Mouse (Mus musculus): Measurements from ENCODE around the gene Myof. TPM values are rescaled to one million over a fixed set of nuclear protein-coding genes. Genes with fewer than 3 reads are reported as not detected.

The Myof gene
- 60.6 and 67.7 TPM in 2 replicates for polyA plus RNA-seq (2015; fragmentation: Nextera tagmentation; extraction: Ambion mirVana)

DNA sequence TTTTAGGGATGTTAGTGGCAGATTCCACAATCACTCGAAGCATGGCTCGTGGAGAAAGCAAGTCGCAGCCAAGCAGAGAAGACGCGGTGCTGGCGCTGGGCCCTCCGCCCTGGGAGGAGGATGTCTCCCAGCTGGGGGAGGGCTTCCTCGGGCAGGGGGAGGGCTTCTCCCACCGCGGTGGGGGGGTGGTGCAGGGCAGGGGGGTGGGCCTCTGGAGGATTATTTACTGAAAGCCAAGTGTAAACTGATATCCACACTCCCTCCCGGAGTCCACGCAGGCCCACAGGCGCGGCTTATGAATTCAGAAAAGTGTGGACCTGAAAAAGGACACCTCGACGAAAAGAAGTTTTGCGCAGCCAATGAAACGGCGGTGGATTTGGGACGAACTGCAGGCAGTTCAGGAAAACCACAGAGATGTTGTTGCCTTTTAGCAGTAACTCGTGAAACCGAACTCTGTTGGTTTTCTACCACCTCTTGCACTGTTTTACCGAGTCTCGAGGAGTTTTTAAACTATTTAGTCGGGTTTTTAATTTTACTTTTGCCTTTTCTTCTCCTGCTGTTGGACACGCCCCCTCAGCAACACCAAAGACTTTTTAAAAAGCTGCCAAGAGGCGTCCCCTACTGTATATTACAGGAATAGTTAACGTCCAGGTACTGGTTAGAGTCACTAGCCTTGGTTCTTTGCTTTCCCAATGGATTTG, at the start of gene Myof:
Myof (minus strand) TSS at position 297 of the 701 bp plus-strand sequence.

DNA sequence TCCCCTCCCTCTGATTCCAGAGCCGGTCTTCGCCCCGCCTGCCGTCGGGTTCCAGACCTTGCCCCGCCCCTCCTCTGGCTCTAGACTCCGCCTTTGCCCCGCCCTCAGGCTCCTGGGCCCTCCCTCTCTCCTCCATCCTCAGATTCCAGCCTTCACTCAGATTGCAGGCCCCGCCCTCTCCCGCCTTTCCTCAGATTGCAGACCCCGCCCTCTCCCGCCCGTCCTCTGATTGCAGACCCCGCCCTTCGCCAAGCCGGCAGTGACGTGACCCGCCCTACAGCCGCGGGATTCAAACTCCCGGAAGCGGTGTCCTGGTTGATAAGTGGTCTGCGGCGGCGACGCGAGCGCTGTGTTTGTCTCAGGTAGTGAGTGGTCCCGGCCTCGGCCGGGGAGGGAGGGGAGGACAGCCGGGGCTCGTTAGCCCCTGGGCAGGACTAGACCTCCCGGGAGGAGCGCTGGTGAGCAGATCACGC, 11.4 kb upstream of the Myof start, which contains the start of gene Cep55:
Cep55 (plus strand) TSS at position 292 of the 473 bp plus-strand sequence.

Other genes starting within 250 kb of the Myof start
- gene Cep55, start 11.4 kb upstream of the Myof start, polyA plus RNA-seq (2015; fragmentation: Nextera tagmentation; extraction: Ambion mirVana), result 5.4 and 10.7 TPM in 2 replicates
- 0.35 and 0.59 TPM in 2 replicates for gene Ffar4, start 53.5 kb upstream of the Myof start, polyA plus RNA-seq (2015; fragmentation: Nextera tagmentation; extraction: Ambion mirVana)
- gene Rbp4, start 81.7 kb upstream of the Myof start, polyA plus RNA-seq (2015; fragmentation: Nextera tagmentation; extraction: Ambion mirVana), result 77.1 and 81.8 TPM in 2 replicates
- gene Pde6c, start 89.2 kb upstream of the Myof start, polyA plus RNA-seq (2015; fragmentation: Nextera tagmentation; extraction: Ambion mirVana), result not detected in 2 replicates
- 19.2 and 21.3 TPM in 2 replicates for gene Fra10ac1, start 180.6 kb upstream of the Myof start, polyA plus RNA-seq (2015; fragmentation: Nextera tagmentation; extraction: Ambion mirVana)
- 0.20 and 0.34 TPM in 2 replicates for gene Lgi1, start 221.0 kb upstream of the Myof start, polyA plus RNA-seq (2015; fragmentation: Nextera tagmentation; extraction: Ambion mirVana)